Comparison of ENCODE assay signal across 8 mouse cellular contexts in the genomic region with DNA sequence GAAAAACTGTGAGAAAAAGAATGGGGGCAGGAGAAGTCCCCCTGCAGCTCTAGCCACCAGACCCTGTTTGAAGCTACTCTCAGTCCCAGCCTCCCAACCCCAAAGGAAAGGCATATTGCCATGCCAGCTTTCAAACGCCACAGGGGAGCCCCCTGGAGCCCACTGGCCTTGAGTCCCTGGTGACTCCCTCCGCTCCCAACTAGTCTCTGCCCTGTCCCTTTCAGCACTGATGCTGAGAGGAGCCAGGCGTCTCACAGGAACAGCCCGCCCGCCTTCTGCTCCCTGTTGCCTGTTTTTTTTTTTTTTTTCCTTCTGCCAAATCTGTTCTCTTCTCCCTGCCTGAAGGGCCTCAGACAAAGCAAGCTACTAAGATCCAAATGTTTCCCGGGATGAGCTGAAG. TPM values are rescaled to one million over a fixed set of nuclear protein-coding genes. Genes with fewer than 3 reads are reported as not detected.
A peak's percentile ranks its signal among the peaks of the same experiment; 100 is the strongest.
DNase-seq lines count a peak whose midpoint lies in the region; ATAC-seq and TF ChIP-seq lines count a peak whose summit lies in the region.

No protein-coding gene starts in this region.

- ATAC-seq in hindbrain, embryonic 12.5 days (ENCODE audit: low FRiP score): peak; percentile 55; the same call in 1 of the 2 replicates
- 0 out of 2 replicates have a peak, but pooled peaks have one; percentile 22 for ATAC-seq in neural tube, embryonic 12.5 days (ENCODE audit: low FRiP score, low read depth)

- H3K9me3 ChIP-seq in hindbrain, embryonic 12.5 days (replicated peaks): no peaks in the 10 kb centered on the region
- H3K9me3 ChIP-seq in neural tube, embryonic 12.5 days: no peaks in the 10 kb centered on the region

- peak overlapping the region; percentile 73 for H3K27ac ChIP-seq in layer of hippocampus, adult 2 months
- H3K27ac ChIP-seq in hindbrain, embryonic 12.5 days: peak overlapping the region; percentile 70
- peak overlapping the region; percentile 28; the same call in 1 of the 2 replicates for H3K27ac ChIP-seq in neural tube, embryonic 12.5 days

- H3K9ac ChIP-seq in hindbrain, embryonic 12.5 days: 0 out of 2 replicates have a peak overlapping the region, but pooled peaks have one; percentile 23
- no peak overlapping the region for H3K9ac ChIP-seq in neural tube, embryonic 12.5 days

- no peak for TF ChIP-seq CTCF in layer of hippocampus, adult 2 months (conservative IDR thresholded peaks at IDR 0.05)

- 8% methylated on average over 6 of the region's 6 CpGs for WGBS in hindbrain, embryonic 12.5 days
- WGBS in neural tube, embryonic 12.5 days: 10% methylated on average over 6 of the region's 6 CpGs

- H3K4me1 ChIP-seq in hindbrain, embryonic 12.5 days: peaks cover 44% of the 10 kb centered on the region
- H3K4me1 ChIP-seq in neural tube, embryonic 12.5 days: peaks cover 35% of the 10 kb centered on the region

- no peaks in the 10 kb centered on the region for H3K36me3 ChIP-seq in hindbrain, embryonic 12.5 days
- no peaks in the 10 kb centered on the region for H3K36me3 ChIP-seq in neural tube, embryonic 12.5 days

- no peak overlapping the region; the same call in 1 of the 2 replicates for H3K4me2 ChIP-seq in hindbrain, embryonic 12.5 days (replicated peaks)
- peak overlapping the region; percentile 12; the same call in 1 of the 2 replicates for H3K4me2 ChIP-seq in neural tube, embryonic 12.5 days (replicated peaks)

- no peak overlapping the region for H3K4me3 ChIP-seq in layer of hippocampus, adult 2 months
- no peak overlapping the region for H3K4me3 ChIP-seq in hindbrain, embryonic 12.5 days
- no peak overlapping the region for H3K4me3 ChIP-seq in neural tube, embryonic 12.5 days

- H3K27me3 ChIP-seq in hindbrain, embryonic 12.5 days: peaks cover 3% of the 10 kb centered on the region; the same call in 1 of the 2 replicates
- no peaks in the 10 kb centered on the region for H3K27me3 ChIP-seq in neural tube, embryonic 12.5 days (replicated peaks)

- peak; percentile 44 to 51 for DNase-seq in layer of hippocampus, adult 2 months (ENCODE audit: low spot score in 2 of 2)
- no peak for DNase-seq in layer of hippocampus, adult 9-10 months (ENCODE audit: low spot score)
- DNase-seq in cerebellum, postnatal 25 days: peak; percentile 62 to 72
- no peak for DNase-seq in urinary bladder, postnatal 4 days (ENCODE audit: low spot score in 2 of 2)
- no peak for DNase-seq in gastrocnemius, postnatal 25 days
- no peak for DNase-seq in right cerebral cortex, postnatal 36 days (ENCODE audit: low spot score in 2 of 2)

RNA-seq across cellular contexts. Expression of a gene that starts 10.2 kb away (rescaled TPM):
- 10 to 100 TPM; 13.4 to 14.3 TPM for total RNA-seq in layer of hippocampus, adult 2 months (2021)
- polyA plus RNA-seq in hindbrain, embryonic 12.5 days (2016; fragmentation: Nextera tagmentation; extraction: Ambion mirVana): 48.6 and 53.6 TPM in 2 replicates
- polyA plus RNA-seq in neural tube, embryonic 12.5 days (2016; fragmentation: Nextera tagmentation; extraction: Ambion mirVana): 46.1 and 51.4 TPM in 2 replicates
- total RNA-seq in gastrocnemius, postnatal 25 days (2021): 1 to 10 TPM; 8.6 to 10.0 TPM

RNA-seq across cellular contexts. Expression of a gene that starts 30.8 kb away (rescaled TPM):
- total RNA-seq in layer of hippocampus, adult 2 months (2021): 1 to 10 TPM; 5.9 to 6.9 TPM
- 1.3 and 1.4 TPM in 2 replicates for polyA plus RNA-seq in hindbrain, embryonic 12.5 days (2016; fragmentation: Nextera tagmentation; extraction: Ambion mirVana)
- 1.5 and 2.3 TPM in 2 replicates for polyA plus RNA-seq in neural tube, embryonic 12.5 days (2016; fragmentation: Nextera tagmentation; extraction: Ambion mirVana)
- 1 to 10 TPM; 1.6 to 6.9 TPM for total RNA-seq in gastrocnemius, postnatal 25 days (2021)

RNA-seq across cellular contexts. Expression of a gene that starts 41.3 kb away (rescaled TPM):
- total RNA-seq in layer of hippocampus, adult 2 months (2021): 10 to 100 TPM; 18.6 to 28.7 TPM
- polyA plus RNA-seq in hindbrain, embryonic 12.5 days (2016; fragmentation: Nextera tagmentation; extraction: Ambion mirVana): 27.0 and 29.3 TPM in 2 replicates
- polyA plus RNA-seq in neural tube, embryonic 12.5 days (2016; fragmentation: Nextera tagmentation; extraction: Ambion mirVana): 15.2 and 17.3 TPM in 2 replicates
- 10 to 100 TPM; 25.6 to 32.3 TPM for total RNA-seq in gastrocnemius, postnatal 25 days (2021)

Comparison
In these comparisons a context has a peak if more than half of its experiments do, and no peak if none do; other contexts are left out.
1. DNase-seq: peak in layer of hippocampus, adult 2 months (2 of 2) and cerebellum, postnatal 25 days (2 of 2); none in layer of hippocampus, adult 9-10 months (single experiment), urinary bladder, postnatal 4 days (0 of 2), gastrocnemius, postnatal 25 days (single experiment) and right cerebral cortex, postnatal 36 days (0 of 2).
2. Peak in every context shown above with its lines, with median percentiles within 50 percentile points of each other: H3K27ac ChIP-seq.